ENCODE assay signal across 10 mouse cellular contexts in genomic region chr16:43549425-43550089, GRCm38 (mm10).
A peak's percentile ranks its signal among the peaks of the same experiment; 100 is the strongest.
DNase-seq lines count a peak whose midpoint lies in the region; ATAC-seq and TF ChIP-seq lines count a peak whose summit lies in the region.
"Had no signal": no experiment of that assay in that cellular context is flagged by ENCODE, and none has a peak within 500 bp of the region (broad histone marks: within the 10 kb centered on the region; RNA-seq: fewer than 3 reads in every experiment).

No protein-coding gene starts in this region.

- DNase-seq in adrenal gland, adult 2 months, result peak; percentile 61
- no peak for DNase-seq in adrenal gland, postnatal 4 days (ENCODE audit: low spot score in 2 of 2)
- DNase-seq in midbrain, embryonic 10.5 days (ENCODE audit: low spot score), result no peak
- no peak for DNase-seq in midbrain, postnatal 0 days (ENCODE audit: low spot score)
- peak; percentile 75 for DNase-seq in retina, postnatal 1 day
- DNase-seq in lung, postnatal 0 days (ENCODE audit: low spot score), result no peak
- DNase-seq in thymus, postnatal 36 days, result no peak
- DNase-seq: thymus, adult 18-20 months had no signal

- H3K9me3 ChIP-seq in midbrain, embryonic 10.5 days (replicated peaks), result no peaks in the 10 kb centered on the region
- no peaks in the 10 kb centered on the region for H3K9me3 ChIP-seq in midbrain, postnatal 0 days (ENCODE audit: low read length)
- no peaks in the 10 kb centered on the region for H3K9me3 ChIP-seq in intestine, embryonic 16.5 days (ENCODE audit: control insufficient read depth, low read length)
- H3K9me3 ChIP-seq in lung, postnatal 0 days (ENCODE audit: low read length), result no peaks in the 10 kb centered on the region
- H3K9me3 ChIP-seq: limb, embryonic 15.5 days had no signal

- WGBS in midbrain, embryonic 10.5 days, result 74% methylated on average over 9 of the region's 9 CpGs
- WGBS in midbrain, postnatal 0 days, result 40% methylated on average over 9 of the region's 9 CpGs
- 39% methylated on average over 9 of the region's 9 CpGs for WGBS in intestine, embryonic 16.5 days
- 43% methylated on average over 9 of the region's 9 CpGs for WGBS in lung, postnatal 0 days

- H3K36me3 ChIP-seq in midbrain, embryonic 10.5 days, result no peaks in the 10 kb centered on the region
- H3K36me3 ChIP-seq in midbrain, postnatal 0 days (ENCODE audit: insufficient read depth, low read length), result 0 out of 2 replicates have a peak, but pooled peaks cover 2% of the 10 kb centered on the region
- H3K36me3 ChIP-seq in intestine, embryonic 16.5 days (ENCODE audit: control insufficient read depth, insufficient read depth, low read length), result no peaks in the 10 kb centered on the region
- no peaks in the 10 kb centered on the region for H3K36me3 ChIP-seq in lung, postnatal 0 days (ENCODE audit: insufficient read depth, low read length)
- H3K36me3 ChIP-seq: limb, embryonic 15.5 days had no signal

- H3K27ac ChIP-seq in midbrain, embryonic 10.5 days (replicated peaks), result 0 out of 2 replicates have a peak overlapping the region, but pooled peaks have one; percentile 30
- no peak overlapping the region for H3K27ac ChIP-seq in midbrain, postnatal 0 days (ENCODE audit: low read depth, low read length)
- no peak overlapping the region for H3K27ac ChIP-seq in intestine, embryonic 16.5 days (ENCODE audit: low read length)
- no peak overlapping the region for H3K27ac ChIP-seq in lung, postnatal 0 days (ENCODE audit: low read length)
- H3K27ac ChIP-seq: limb, embryonic 15.5 days had no signal

- no peak for TF ChIP-seq CTCF in midbrain, postnatal 0 days (IDR thresholded peaks at IDR 0.05)
- TF ChIP-seq CTCF in lung, postnatal 0 days (IDR thresholded peaks at IDR 0.05), result no peak

- no peak for TF ChIP-seq EP300 in lung, postnatal 0 days (IDR thresholded peaks at IDR 0.05)

- H3K4me1 ChIP-seq in midbrain, embryonic 10.5 days, result peaks cover 42% of the 10 kb centered on the region
- H3K4me1 ChIP-seq in midbrain, postnatal 0 days (ENCODE audit: insufficient read depth, low read length), result peaks cover 3% of the 10 kb centered on the region; the same call in 1 of the 2 replicates
- peaks cover 15% of the 10 kb centered on the region for H3K4me1 ChIP-seq in intestine, embryonic 16.5 days (ENCODE audit: control insufficient read depth, insufficient read depth, low read length)
- H3K4me1 ChIP-seq in lung, postnatal 0 days (ENCODE audit: insufficient read depth, low read depth, low read length), result peaks cover 2% of the 10 kb centered on the region; the same call in 1 of the 2 replicates

- no peak overlapping the region for H3K4me3 ChIP-seq in midbrain, embryonic 10.5 days
- H3K4me3 ChIP-seq in midbrain, postnatal 0 days (ENCODE audit: low read depth, low read length), result no peak overlapping the region
- no peak overlapping the region for H3K4me3 ChIP-seq in intestine, embryonic 16.5 days (ENCODE audit: low read length)
- H3K4me3 ChIP-seq in lung, postnatal 0 days (ENCODE audit: low read depth, low read length), result no peak overlapping the region
- H3K4me3 ChIP-seq: limb, embryonic 15.5 days had no signal

- ATAC-seq in midbrain, postnatal 0 days (ENCODE audit: low FRiP score), result no peak
- peak; percentile 59; the same call in 1 of the 2 replicates for ATAC-seq in intestine, embryonic 16.5 days
- no peak for ATAC-seq in lung, postnatal 0 days

- no peak overlapping the region for H3K9ac ChIP-seq in midbrain, postnatal 0 days (replicated peaks; ENCODE audit: low read length, poor library complexity, severe bottlenecking)
- H3K9ac ChIP-seq in intestine, embryonic 16.5 days (ENCODE audit: low read depth, low read length), result no peak overlapping the region
- no peak overlapping the region for H3K9ac ChIP-seq in lung, postnatal 0 days (replicated peaks; ENCODE audit: low read depth)
- H3K9ac ChIP-seq: limb, embryonic 15.5 days had no signal

- no peaks in the 10 kb centered on the region for H3K27me3 ChIP-seq in midbrain, embryonic 10.5 days (ENCODE audit: low read depth, poor library complexity, severe bottlenecking)
- no peaks in the 10 kb centered on the region for H3K27me3 ChIP-seq in midbrain, postnatal 0 days (ENCODE audit: insufficient read depth, low read length)
- H3K27me3 ChIP-seq in intestine, embryonic 16.5 days (replicated peaks; ENCODE audit: control insufficient read depth, insufficient read depth, low read length), result no peaks in the 10 kb centered on the region
- H3K27me3 ChIP-seq in lung, postnatal 0 days (replicated peaks; ENCODE audit: insufficient read depth, low read length), result no peaks in the 10 kb centered on the region
- H3K27me3 ChIP-seq: limb, embryonic 15.5 days had no signal

- no peak overlapping the region for H3K4me2 ChIP-seq in midbrain, postnatal 0 days (ENCODE audit: low read depth, low read length, poor library complexity, severe bottlenecking)
- no peak overlapping the region for H3K4me2 ChIP-seq in intestine, embryonic 16.5 days (ENCODE audit: low read depth, low read length)
- H3K4me2 ChIP-seq in lung, postnatal 0 days (replicated peaks; ENCODE audit: low read depth, low read length), result no peak overlapping the region
- H3K4me2 ChIP-seq: limb, embryonic 15.5 days had no signal

Comparison
In these comparisons a context has a peak if more than half of its experiments do, and no peak if none do; other contexts are left out.
1. DNase-seq: peak in adrenal gland, adult 2 months (single experiment) and retina, postnatal 1 day (single experiment); none in adrenal gland, postnatal 4 days (0 of 2), midbrain, embryonic 10.5 days (single experiment), midbrain, postnatal 0 days (single experiment), lung, postnatal 0 days (single experiment) and thymus, postnatal 36 days (0 of 2).